Mouse (Mus musculus) liver, embryonic 18 days (tissue): ENCODE data around the gene Erbb2. TPM values are rescaled to one million over a fixed set of nuclear protein-coding genes. Genes with fewer than 3 reads are reported as not detected.

Source experiments
- polyA plus RNA-seq: library from polyadenylated mRNA; depleted of rRNA; stranded (reverse); fragments of >200 nt; gene quantifications from 2 replicates; pipeline ENCODE4 v1.2.3, GENCODE M21; 2012; rRNA removed

Gene Erbb2
- 1.2 and 1.4 TPM in 2 replicates for polyA plus RNA-seq

DNA sequence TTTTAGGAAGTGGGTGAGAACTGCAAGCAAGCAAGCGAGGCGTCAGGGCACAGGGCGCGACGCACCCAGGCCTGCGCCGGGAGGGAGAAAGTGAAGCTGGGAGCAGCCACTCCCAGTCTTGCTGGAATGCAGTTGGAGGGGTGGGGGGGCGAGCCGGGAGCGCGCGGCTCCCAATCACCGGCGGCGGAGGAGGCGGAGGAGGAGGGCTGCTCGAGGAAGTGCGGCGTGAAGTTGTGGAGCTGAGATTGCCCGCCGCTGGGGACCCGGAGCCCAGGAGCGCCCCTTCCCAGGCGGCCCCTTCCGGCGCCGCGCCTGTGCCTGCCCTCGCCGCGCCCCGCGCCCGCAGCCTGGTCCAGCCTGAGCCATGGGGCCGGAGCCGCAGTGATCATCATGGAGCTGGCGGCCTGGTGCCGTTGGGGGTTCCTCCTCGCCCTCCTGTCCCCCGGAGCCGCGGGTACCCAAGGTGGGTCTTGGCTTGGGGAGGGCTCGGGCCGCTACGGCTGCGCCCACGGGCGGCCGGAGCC, at the start of gene Erbb2:
Erbb2 (plus strand) TSS at position 198 of the 524 bp plus-strand sequence.

GRCm38 (mm10) chr11:98383261-98384030, 28.8 kb upstream of the Erbb2 start, which contains the start of gene Tcap:
Gene Tcap (plus strand): TSS chr11:98383811.

GRCm38 (mm10) chr11:98385638-98386585, 26.4 kb upstream of the Erbb2 start, which contains the start of gene Pnmt:
Gene Pnmt (plus strand): TSS chr11:98386450.

GRCm38 (mm10) chr11:98400161-98400726, 12.0 kb upstream of the Erbb2 start, which contains the start of gene Pgap3:
Gene Pgap3 (minus strand): TSS chr11:98400490.

DNA sequence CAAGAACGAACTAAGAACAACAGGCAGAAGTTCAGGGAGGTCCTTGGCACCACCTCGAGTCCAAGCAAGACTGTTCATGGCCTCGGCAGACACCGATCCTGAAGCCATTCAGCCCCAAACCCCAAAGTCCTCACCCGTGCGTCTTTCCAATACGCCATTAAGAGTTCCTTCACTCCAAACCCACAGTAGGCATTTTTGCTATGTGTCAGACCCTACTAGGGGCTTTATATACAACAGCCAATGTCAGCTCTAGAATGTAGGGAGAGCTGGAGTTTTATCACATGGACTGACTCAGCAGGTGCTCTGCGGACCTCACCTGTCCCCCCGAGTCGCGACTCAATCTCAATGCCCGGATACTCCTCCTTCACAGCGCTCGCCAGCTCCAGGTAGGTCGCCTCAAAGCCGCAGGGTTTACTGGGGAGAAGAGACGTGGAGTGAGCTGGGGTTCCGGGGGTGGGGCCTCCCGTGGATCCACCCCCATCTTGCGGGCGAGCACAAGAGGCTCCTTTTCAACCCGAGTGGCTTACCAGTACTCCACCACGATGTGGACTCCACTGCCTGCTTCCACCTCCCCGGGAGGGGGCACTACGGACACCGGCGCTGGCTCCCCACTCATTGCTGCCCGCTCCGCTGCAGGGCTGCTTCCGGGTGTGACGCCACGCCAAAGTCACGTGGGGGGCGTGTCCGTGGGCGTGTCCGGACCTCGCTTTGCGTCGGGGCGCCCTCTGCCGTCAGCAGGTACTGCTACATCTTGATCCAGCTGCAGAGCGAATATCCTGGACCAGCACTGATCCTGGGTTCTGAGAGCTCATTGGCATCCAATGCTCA, 26.3 kb downstream of the Erbb2 start, which contains the start of gene Mien1:
Mien1 (minus strand) TSS at position 661 of the 828 bp plus-strand sequence.

DNA sequence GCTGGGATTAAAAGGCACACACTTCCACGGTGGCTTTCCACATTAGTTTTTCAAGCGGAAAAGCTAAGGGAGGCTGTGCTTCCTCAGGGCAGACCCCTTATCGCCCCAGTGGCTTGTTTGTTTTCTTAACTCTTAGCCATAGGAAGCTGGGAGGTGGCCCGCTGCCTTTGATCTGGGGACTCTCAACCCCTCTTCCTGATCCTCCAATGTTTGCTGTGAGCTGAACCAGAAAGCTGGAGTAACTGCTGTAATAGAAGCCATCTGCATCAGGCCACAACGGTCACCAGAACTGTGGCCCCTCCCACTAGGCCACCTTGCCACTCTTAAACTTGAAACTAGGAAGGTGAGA, 33.9 kb downstream of the Erbb2 start, which contains the start of gene Grb7:
Grb7 (plus strand) TSS at position 182 of the 349 bp plus-strand sequence.

Other genes with a start within 250 kb of the Erbb2 start
- gene Med1, start 219.2 kb upstream of the Erbb2 start, polyA plus RNA-seq, result 7.7 and 8.1 TPM in 2 replicates
- gene Cdk12, start 209.4 kb upstream of the Erbb2 start, polyA plus RNA-seq, result 9.2 and 11.4 TPM in 2 replicates
- gene Neurod2, start 82.8 kb upstream of the Erbb2 start, polyA plus RNA-seq, result not detected in 2 replicates
- gene Ppp1r1b, start 64.1 kb upstream of the Erbb2 start, polyA plus RNA-seq, result 2.5 and 3.4 TPM in 2 replicates
- gene Stard3, start 54.1 kb upstream of the Erbb2 start, polyA plus RNA-seq, result 24.3 and 28.8 TPM in 2 replicates
- 0.22 TPM in 1 of 2 replicates, not detected in the other for gene Tcap, start 28.7 kb upstream of the Erbb2 start, polyA plus RNA-seq
- gene Pnmt, start 26.0 kb upstream of the Erbb2 start, polyA plus RNA-seq, result 0.08 TPM in 1 of 2 replicates, not detected in the other
- 3.2 and 3.8 TPM in 2 replicates for gene Pgap3, start 12.0 kb upstream of the Erbb2 start, polyA plus RNA-seq
- gene Mien1, start 26.5 kb downstream of the Erbb2 start, polyA plus RNA-seq, result 47.0 and 54.6 TPM in 2 replicates
- 55.0 and 55.3 TPM in 2 replicates for gene Grb7, start 33.9 kb downstream of the Erbb2 start, polyA plus RNA-seq
- 1.1 TPM in 2 replicates for gene Ikzf3, start 133.6 kb downstream of the Erbb2 start, polyA plus RNA-seq
- 0.30 and 0.43 TPM in 2 replicates for gene Zpbp2, start 138.6 kb downstream of the Erbb2 start, polyA plus RNA-seq
- 27.8 and 29.1 TPM in 2 replicates for gene Ormdl3, start 174.9 kb downstream of the Erbb2 start, polyA plus RNA-seq
- not detected in 2 replicates for gene Lrrc3c, start 185.8 kb downstream of the Erbb2 start, polyA plus RNA-seq
- 0.07 and 0.10 TPM in 2 replicates for gene Gm12355, start 213.2 kb downstream of the Erbb2 start, polyA plus RNA-seq
- not detected in 2 replicates for gene Gsdma3, start 213.9 kb downstream of the Erbb2 start, polyA plus RNA-seq
- not detected in 2 replicates for gene Gsdma2, start 234.3 kb downstream of the Erbb2 start, polyA plus RNA-seq